8 mouse cellular contexts compared by ENCODE assay signal in the genomic region with DNA sequence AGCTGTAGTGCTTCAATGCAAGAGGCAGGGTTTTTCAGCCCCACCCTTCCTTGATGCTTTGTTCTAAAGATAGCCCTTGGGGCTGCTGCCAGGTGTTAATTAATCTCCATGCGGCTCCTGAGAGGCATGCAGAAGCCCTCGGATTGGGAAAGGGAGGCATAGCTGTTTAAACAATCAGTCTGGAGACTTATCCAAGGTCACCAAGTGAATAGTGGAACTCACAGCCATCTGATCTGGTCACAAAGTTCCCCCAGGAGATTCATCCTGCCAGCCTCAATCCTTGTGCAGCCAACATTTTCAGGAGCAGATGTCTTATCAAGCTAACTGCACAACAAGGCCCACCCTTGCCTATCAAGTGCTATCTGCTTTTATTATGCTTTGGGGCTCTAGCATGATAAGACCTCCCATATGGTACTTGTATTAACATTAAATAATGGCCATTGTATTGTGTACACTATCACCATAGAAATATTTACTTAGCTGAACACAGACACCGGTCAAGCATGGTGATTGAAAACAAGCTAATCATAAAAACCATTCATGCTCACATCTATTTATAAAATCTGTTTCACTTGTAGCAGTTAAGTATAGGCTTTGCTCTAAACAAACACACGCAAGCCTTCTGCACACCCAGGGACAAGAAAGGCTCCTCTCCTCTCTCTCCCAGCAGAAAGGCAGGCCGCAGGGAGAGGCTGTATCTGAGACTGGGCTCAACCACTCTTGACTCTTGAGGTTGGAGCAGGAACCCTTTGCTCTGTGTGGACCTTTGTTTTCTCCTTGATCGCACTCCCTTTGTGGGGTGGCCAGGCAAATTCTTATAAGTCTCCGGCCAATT.
DNase-seq lines count a peak whose midpoint lies in the region; ATAC-seq and TF ChIP-seq lines count a peak whose summit lies in the region.

No protein-coding gene starts in this region.

- intact Hi-C loops in heart, postnatal 10 days (cut with DNase I): loop anchor here (10.0 kb wide), 1 partner anchor 99 kb away; no protein-coding TSS in a partner anchor

- TF ChIP-seq EP300 in liver, postnatal 0 days (IDR thresholded peaks at IDR 0.05; ENCODE audit: low read depth): no peak

- H3K4me3 ChIP-seq in lung, embryonic 15.5 days: no peak overlapping the region
- H3K4me3 ChIP-seq in liver, postnatal 0 days (ENCODE audit: low read depth, low read length): no peak overlapping the region

- H3K4me1 ChIP-seq in lung, embryonic 15.5 days: peaks cover 10% of the 10 kb centered on the region; the same call in 1 of the 2 replicates
- H3K4me1 ChIP-seq in liver, postnatal 0 days (ENCODE audit: insufficient read depth): no peaks in the 10 kb centered on the region

- ATAC-seq in cerebellum, adult (ENCODE audit: insufficient number of reproducible peaks, low FRiP score, low TSS enrichment): peak; percentile 40; the same call in 1 of the 2 replicates
- no peak for ATAC-seq in lung, embryonic 15.5 days (ENCODE audit: borderline replicate concordance, extremely low read depth, low FRiP score, low TSS enrichment)
- ATAC-seq in liver, postnatal 0 days: no peak

- no peak overlapping the region for H3K4me2 ChIP-seq in lung, embryonic 15.5 days
- no peak overlapping the region for H3K4me2 ChIP-seq in liver, postnatal 0 days (ENCODE audit: low read depth, low read length)

- no peaks in the 10 kb centered on the region for H3K27me3 ChIP-seq in lung, embryonic 15.5 days
- H3K27me3 ChIP-seq in liver, postnatal 0 days (ENCODE audit: insufficient read depth, low read length): no peaks in the 10 kb centered on the region

- TF ChIP-seq CTCF in liver, postnatal 0 days (IDR thresholded peaks at IDR 0.05; ENCODE audit: low read depth): no peak

- H3K9ac ChIP-seq in lung, embryonic 15.5 days: no peak overlapping the region
- no peak overlapping the region for H3K9ac ChIP-seq in liver, postnatal 0 days (replicated peaks)

- 49% methylated on average over 7 of the region's 7 CpGs for WGBS in lung, embryonic 15.5 days
- 73% methylated on average over 7 of the region's 7 CpGs for WGBS in liver, postnatal 0 days (ENCODE audit: insufficient replicate concordance)

- no peaks in the 10 kb centered on the region for H3K9me3 ChIP-seq in lung, embryonic 15.5 days
- H3K9me3 ChIP-seq in liver, postnatal 0 days (ENCODE audit: low read length): no peaks in the 10 kb centered on the region

- H3K36me3 ChIP-seq in lung, embryonic 15.5 days: no peaks in the 10 kb centered on the region
- no peaks in the 10 kb centered on the region for H3K36me3 ChIP-seq in liver, postnatal 0 days (replicated peaks; ENCODE audit: insufficient read depth, low read length)

- DNase-seq in cerebellum, adult 8-10 months: no peak
- peak; percentile 27 for DNase-seq in ZHBTc4 (ENCODE audit: low read depth, low spot score)
- peak; percentile 74 to 75 for DNase-seq in heart, postnatal 10 days
- no peak for DNase-seq in liver, postnatal 0 days
- no peak for DNase-seq in retina, embryonic 14.5 days (ENCODE audit: low spot score)
- DNase-seq in spleen, postnatal 36 days (ENCODE audit: low spot score in 2 of 2): no peak

- H3K27ac ChIP-seq in lung, embryonic 15.5 days: peak overlapping the region; percentile 44
- H3K27ac ChIP-seq in liver, postnatal 0 days (ENCODE audit: low read depth): no peak overlapping the region

Comparison
In these comparisons a context has a peak if more than half of its experiments do, and no peak if none do; other contexts are left out.
1. DNase-seq: peak in ZHBTc4 (single experiment) and heart, postnatal 10 days (2 of 2); none in cerebellum, adult 8-10 months (single experiment), liver, postnatal 0 days (single experiment), retina, embryonic 14.5 days (single experiment) and spleen, postnatal 36 days (0 of 2).